Mouse (Mus musculus): Measurements from ENCODE around the gene Pdlim7. TPM values are rescaled to one million over a fixed set of nuclear protein-coding genes. Genes with fewer than 3 reads are reported as not detected.
A peak's percentile ranks its signal among the peaks of the same experiment; 100 is the strongest.

The Pdlim7 gene
- 141 and 174 TPM in 2 replicates for polyA plus RNA-seq (2015; fragmentation: Nextera tagmentation; extraction: Ambion mirVana)

GRCm38 (mm10) chr13:55513111-55513748 lies at the start of gene Pdlim7:
Pdlim7 (minus strand) TSS chr13:55513676.

GRCm38 (mm10) chr13:55536194-55537175 lies 23.0 kb upstream of the Pdlim7 start, which contains the start of gene Ddx41:
Ddx41 (minus strand) TSS chr13:55536658.

GRCm38 (mm10) chr13:55529198-55529915 lies 15.9 kb upstream of the Pdlim7 start, which contains the start of gene Dok3:
Dok3 (minus strand) TSS chr13:55529296.

GRCm38 (mm10) chr13:55487578-55488498 lies 25.6 kb downstream of the Pdlim7 start, which contains the start of gene Dbn1:
Dbn1 (minus strand) TSS chr13:55488111.

GRCm38 (mm10) chr13:55464027-55464884 lies 49.2 kb downstream of the Pdlim7 start, which contains the start of gene Prr7:
Prr7 (plus strand) TSS chr13:55464267.

Small RNA genes lying within 50 kb of the gene (microRNA-seq; reads per million reads assigned to microRNA genes)
- gene Mir6943 = not detected
- gene Mir6944 = 22.1 reads per million, percentile 27 among the genes with 10 or more reads in this experiment
- 3.2 reads per million, percentile 2 among the genes with 10 or more reads in this experiment for gene Mir6945

Other genes starting within 250 kb of the Pdlim7 start
- gene Prelid1, start 193.2 kb downstream of the Pdlim7 start, polyA plus RNA-seq (2015; fragmentation: Nextera tagmentation; extraction: Ambion mirVana) = 302 and 314 TPM in 2 replicates
- gene Rab24, start 191.7 kb downstream of the Pdlim7 start, polyA plus RNA-seq (2015; fragmentation: Nextera tagmentation; extraction: Ambion mirVana) = 98.3 and 99.3 TPM in 2 replicates
- gene Mxd3, start 183.9 kb downstream of the Pdlim7 start, polyA plus RNA-seq (2015; fragmentation: Nextera tagmentation; extraction: Ambion mirVana) = 4.4 and 5.2 TPM in 2 replicates
- 34.2 and 36.2 TPM in 2 replicates for gene Lman2, start 150.9 kb downstream of the Pdlim7 start, polyA plus RNA-seq (2015; fragmentation: Nextera tagmentation; extraction: Ambion mirVana)
- 0.52 and 0.63 TPM in 2 replicates for gene Rgs14, start 143.9 kb downstream of the Pdlim7 start, polyA plus RNA-seq (2015; fragmentation: Nextera tagmentation; extraction: Ambion mirVana)
- not detected in 2 replicates for gene Slc34a1, start 115.5 kb downstream of the Pdlim7 start, polyA plus RNA-seq (2015; fragmentation: Nextera tagmentation; extraction: Ambion mirVana)
- gene Pfn3, start 98.4 kb downstream of the Pdlim7 start, polyA plus RNA-seq (2015; fragmentation: Nextera tagmentation; extraction: Ambion mirVana) = 1.5 and 3.3 TPM in 2 replicates
- 0.11 and 0.63 TPM in 2 replicates for gene F12, start 86.9 kb downstream of the Pdlim7 start, polyA plus RNA-seq (2015; fragmentation: Nextera tagmentation; extraction: Ambion mirVana)
- 33.0 and 37.2 TPM in 2 replicates for gene Grk6, start 68.6 kb downstream of the Pdlim7 start, polyA plus RNA-seq (2015; fragmentation: Nextera tagmentation; extraction: Ambion mirVana)
- gene Prr7, start 49.4 kb downstream of the Pdlim7 start, polyA plus RNA-seq (2015; fragmentation: Nextera tagmentation; extraction: Ambion mirVana) = 5.5 and 6.3 TPM in 2 replicates
- 261 and 300 TPM in 2 replicates for gene Dbn1, start 25.6 kb downstream of the Pdlim7 start, polyA plus RNA-seq (2015; fragmentation: Nextera tagmentation; extraction: Ambion mirVana)
- gene Dok3, start 15.6 kb upstream of the Pdlim7 start, polyA plus RNA-seq (2015; fragmentation: Nextera tagmentation; extraction: Ambion mirVana) = 2.1 and 2.5 TPM in 2 replicates
- 37.2 and 40.7 TPM in 2 replicates for gene Ddx41, start 23.0 kb upstream of the Pdlim7 start, polyA plus RNA-seq (2015; fragmentation: Nextera tagmentation; extraction: Ambion mirVana)
- gene Fam193b, start 57.4 kb upstream of the Pdlim7 start, polyA plus RNA-seq (2015; fragmentation: Nextera tagmentation; extraction: Ambion mirVana) = 30.6 and 35.3 TPM in 2 replicates
- gene Tmed9, start 60.1 kb upstream of the Pdlim7 start, polyA plus RNA-seq (2015; fragmentation: Nextera tagmentation; extraction: Ambion mirVana) = 100 TPM in 2 replicates
- gene B4galt7, start 86.2 kb upstream of the Pdlim7 start, polyA plus RNA-seq (2015; fragmentation: Nextera tagmentation; extraction: Ambion mirVana) = 44.6 and 45.7 TPM in 2 replicates
- 108 and 111 TPM in 2 replicates for gene Caml, start 109.3 kb upstream of the Pdlim7 start, polyA plus RNA-seq (2015; fragmentation: Nextera tagmentation; extraction: Ambion mirVana)
- gene Ddx46, start 121.4 kb upstream of the Pdlim7 start, polyA plus RNA-seq (2015; fragmentation: Nextera tagmentation; extraction: Ambion mirVana) = 18.3 and 20.6 TPM in 2 replicates
- 66.1 and 66.5 TPM in 2 replicates for gene B230219D22Rik, start 179.4 kb upstream of the Pdlim7 start, polyA plus RNA-seq (2015; fragmentation: Nextera tagmentation; extraction: Ambion mirVana)
- gene Txndc15, start 201.0 kb upstream of the Pdlim7 start, polyA plus RNA-seq (2015; fragmentation: Nextera tagmentation; extraction: Ambion mirVana) = 131 and 132 TPM in 2 replicates
- gene Pcbd2, start 213.7 kb upstream of the Pdlim7 start, polyA plus RNA-seq (2015; fragmentation: Nextera tagmentation; extraction: Ambion mirVana) = 40.6 and 42.2 TPM in 2 replicates